In genomic region chr1:52470326-52470725, GRCm38 (mm10) we compare ENCODE assay signal across 19 mouse cellular contexts. TPM values are rescaled to one million over a fixed set of nuclear protein-coding genes. Genes with fewer than 3 reads are reported as not detected.
DNase-seq lines count a peak whose midpoint lies in the region; ATAC-seq lines count a peak whose summit lies in the region.
"Had no signal": no experiment of that assay in that cellular context is flagged by ENCODE, and none has a peak within 500 bp of the region (broad histone marks: within the 10 kb centered on the region; RNA-seq: fewer than 3 reads in every experiment).

No protein-coding gene starts in this region.

- no peak for DNase-seq in midbrain, embryonic 11.5 days (ENCODE audit: low spot score, missing footprints)
- peak; percentile 24 for DNase-seq in MN1 (ENCODE audit: low spot score)
- no peak for DNase-seq in embryo, embryonic 10 days (ENCODE audit: low spot score)
- no peak for DNase-seq in frontal cortex, postnatal 36 days (ENCODE audit: low spot score in 2 of 2)
- DNase-seq: adrenal gland, adult 2 months; cerebellum, adult 11 months; cerebellum, postnatal 25 days; gastrocnemius, postnatal 25 days; lung, embryonic 14.5 days; lung, postnatal 4 days; thymus, postnatal 36 days had no signal

- no peaks in the 10 kb centered on the region for H3K27me3 ChIP-seq in midbrain, embryonic 12.5 days
- H3K27me3 ChIP-seq in midbrain, embryonic 11.5 days (ENCODE audit: control insufficient read depth, insufficient read depth, low read length), result no peaks in the 10 kb centered on the region
- H3K27me3 ChIP-seq in hindbrain, embryonic 13.5 days, result no peaks in the 10 kb centered on the region
- no peaks in the 10 kb centered on the region for H3K27me3 ChIP-seq in neural tube, embryonic 13.5 days
- H3K27me3 ChIP-seq: embryonic facial prominence, embryonic 12.5 days; intestine, embryonic 15.5 days; kidney, embryonic 15.5 days had no signal

- no peak overlapping the region for H3K4me3 ChIP-seq in midbrain, embryonic 12.5 days
- no peak overlapping the region for H3K4me3 ChIP-seq in midbrain, embryonic 11.5 days (ENCODE audit: low read depth, low read length)
- H3K4me3 ChIP-seq in hindbrain, embryonic 13.5 days, result no peak overlapping the region
- no peak overlapping the region for H3K4me3 ChIP-seq in neural tube, embryonic 13.5 days
- H3K4me3 ChIP-seq: embryonic facial prominence, embryonic 12.5 days; intestine, embryonic 15.5 days; kidney, embryonic 15.5 days had no signal

- 75% methylated on average over 4 of the region's 4 CpGs for WGBS in midbrain, embryonic 12.5 days
- 82% methylated on average over 4 of the region's 4 CpGs for WGBS in midbrain, embryonic 11.5 days
- WGBS in hindbrain, embryonic 13.5 days, result 59% methylated on average over 4 of the region's 4 CpGs
- 54% methylated on average over 4 of the region's 4 CpGs for WGBS in neural tube, embryonic 13.5 days

- no peak overlapping the region for H3K4me2 ChIP-seq in midbrain, embryonic 12.5 days (replicated peaks)
- H3K4me2 ChIP-seq in midbrain, embryonic 11.5 days, result no peak overlapping the region
- H3K4me2 ChIP-seq in hindbrain, embryonic 13.5 days, result no peak overlapping the region
- no peak overlapping the region for H3K4me2 ChIP-seq in neural tube, embryonic 13.5 days
- H3K4me2 ChIP-seq: embryonic facial prominence, embryonic 12.5 days; heart, embryonic 11.5 days; intestine, embryonic 15.5 days; kidney, embryonic 15.5 days; liver, embryonic 11.5 days; lung, embryonic 14.5 days had no signal

- no peaks in the 10 kb centered on the region for H3K36me3 ChIP-seq in midbrain, embryonic 12.5 days
- no peaks in the 10 kb centered on the region for H3K36me3 ChIP-seq in midbrain, embryonic 11.5 days (ENCODE audit: control insufficient read depth, insufficient read depth, low read length)
- peaks cover 8% of the 10 kb centered on the region; the same call in 1 of the 2 replicates for H3K36me3 ChIP-seq in hindbrain, embryonic 13.5 days
- H3K36me3 ChIP-seq in neural tube, embryonic 13.5 days, result no peaks in the 10 kb centered on the region
- H3K36me3 ChIP-seq: embryonic facial prominence, embryonic 12.5 days; intestine, embryonic 15.5 days had no signal

- H3K4me1 ChIP-seq in midbrain, embryonic 12.5 days, result 0 out of 2 replicates have a peak, but pooled peaks cover 12% of the 10 kb centered on the region
- no peaks in the 10 kb centered on the region for H3K4me1 ChIP-seq in midbrain, embryonic 11.5 days (ENCODE audit: control insufficient read depth, insufficient read depth, low read length)
- H3K4me1 ChIP-seq in hindbrain, embryonic 13.5 days (replicated peaks), result peaks cover 27% of the 10 kb centered on the region
- peaks cover 23% of the 10 kb centered on the region for H3K4me1 ChIP-seq in neural tube, embryonic 13.5 days (replicated peaks)
- H3K4me1 ChIP-seq: intestine, embryonic 15.5 days; kidney, embryonic 15.5 days had no signal

- no peak overlapping the region for H3K9ac ChIP-seq in midbrain, embryonic 12.5 days (replicated peaks)
- no peak overlapping the region for H3K9ac ChIP-seq in midbrain, embryonic 11.5 days (ENCODE audit: low read length)
- H3K9ac ChIP-seq in hindbrain, embryonic 13.5 days, result no peak overlapping the region
- no peak overlapping the region for H3K9ac ChIP-seq in neural tube, embryonic 13.5 days
- H3K9ac ChIP-seq: embryonic facial prominence, embryonic 12.5 days; intestine, embryonic 15.5 days; kidney, embryonic 15.5 days; lung, embryonic 14.5 days had no signal

- H3K27ac ChIP-seq in midbrain, embryonic 12.5 days (replicated peaks), result peak overlapping the region; percentile 20; the same call in 1 of the 2 replicates
- H3K27ac ChIP-seq in midbrain, embryonic 11.5 days (ENCODE audit: low read depth, low read length), result no peak overlapping the region
- peak overlapping the region; percentile 79 for H3K27ac ChIP-seq in hindbrain, embryonic 13.5 days
- H3K27ac ChIP-seq in neural tube, embryonic 13.5 days (replicated peaks), result peak overlapping the region; percentile 29; the same call in 1 of the 2 replicates
- H3K27ac ChIP-seq: embryonic facial prominence, embryonic 12.5 days; intestine, embryonic 15.5 days; kidney, embryonic 15.5 days had no signal

- H3K9me3 ChIP-seq in midbrain, embryonic 12.5 days, result no peaks in the 10 kb centered on the region
- H3K9me3 ChIP-seq in midbrain, embryonic 11.5 days (ENCODE audit: control insufficient read depth, low read length), result no peaks in the 10 kb centered on the region
- H3K9me3 ChIP-seq in hindbrain, embryonic 13.5 days, result no peaks in the 10 kb centered on the region
- H3K9me3 ChIP-seq in neural tube, embryonic 13.5 days, result no peaks in the 10 kb centered on the region
- H3K9me3 ChIP-seq: embryonic facial prominence, embryonic 12.5 days; intestine, embryonic 15.5 days; kidney, embryonic 15.5 days had no signal

- 0 out of 2 replicates have a peak, but pooled peaks have one; percentile 10 for ATAC-seq in midbrain, embryonic 12.5 days (ENCODE audit: low FRiP score, low read depth)
- no peak for ATAC-seq in midbrain, embryonic 11.5 days (ENCODE audit: low FRiP score)
- ATAC-seq in hindbrain, embryonic 13.5 days (ENCODE audit: low FRiP score), result peak; percentile 21; the same call in 1 of the 2 replicates
- peak; percentile 61; the same call in 1 of the 2 replicates for ATAC-seq in neural tube, embryonic 13.5 days (ENCODE audit: low read depth)
- ATAC-seq: intestine, embryonic 15.5 days had no signal

RNA-seq across cellular contexts. Expression of gene Nab1, which starts 30.2 kb away (rescaled TPM):
- 6.7 and 6.9 TPM in 2 replicates for polyA plus RNA-seq in midbrain, embryonic 12.5 days (2016; fragmentation: Nextera tagmentation; extraction: Ambion mirVana)
- polyA plus RNA-seq in midbrain, embryonic 11.5 days (2014; fragmentation: Nextera tagmentation; extraction: Ambion mirVana), result 5.5 and 5.9 TPM in 2 replicates
- polyA plus RNA-seq in hindbrain, embryonic 13.5 days (2015; fragmentation: Nextera tagmentation; extraction: Ambion mirVana), result 8.9 and 9.2 TPM in 2 replicates
- 8.9 and 9.7 TPM in 2 replicates for polyA plus RNA-seq in neural tube, embryonic 13.5 days (2015; fragmentation: Nextera tagmentation; extraction: Ambion mirVana)
